Mouse (Mus musculus) CH12.LX (cell line): ENCODE results near the gene Sucnr1. TPM values are rescaled to one million over a fixed set of nuclear protein-coding genes. Genes with fewer than 3 reads are reported as not detected.

Source experiments
- DNase-seq: peaks from one replicate; pipeline ENCODE4 v3.0.0-alpha.2; 2013; ENCODE audit errors: extremely low read depth
- H3K27ac ChIP-seq: 2 replicates; pipeline ENCODE4 v1.5.1; 2012; ENCODE audit warnings: low read depth, mild to moderate bottlenecking, control low read depth, moderate library complexity; ENCODE audit not compliant: insufficient read depth
- H3K27me3 ChIP-seq: replicated peaks from 2 replicates; pipeline ENCODE3; 2012; ENCODE audit warnings: inconsistent platforms
- H3K36me3 ChIP-seq, 2 experiments: replicated peaks in 1 of 2; 2 replicates each; pipeline versions ENCODE3 to v1.6.1; 2012; ENCODE audit warnings: inconsistent platforms in 1 of 2, low read length in 1 of 2, mild to moderate bottlenecking in 1 of 2, mixed read lengths in 1 of 2, moderate library complexity in 1 of 2; ENCODE audit not compliant: control insufficient read depth in 1 of 2, insufficient read depth in 1 of 2
- H3K4me1 ChIP-seq, 2 experiments: 2 replicates each; pipeline ENCODE4 v1.6.1; 2012; ENCODE audit warnings: inconsistent platforms in 1 of 2, moderate library complexity in 1 of 2; ENCODE audit not compliant: insufficient read depth in 2 of 2, control insufficient read depth in 1 of 2
- H3K4me2 ChIP-seq: 2 replicates; pipeline ENCODE4 v1.6.1; 2012; ENCODE audit warnings: low read depth, mild to moderate bottlenecking, control low read depth; ENCODE audit not compliant: poor library complexity, insufficient read depth, severe bottlenecking
- H3K4me3 ChIP-seq, 3 experiments: fragments of 150-350 bp in 1 of 3; sonication (generic) in 1 of 3; replicated peaks in 1 of 3; 2 replicates each; pipeline versions ENCODE3 to v1.5.1; 2011 to 2012; ENCODE audit warnings: low read depth in 2 of 3, low read length in 2 of 3, mild to moderate bottlenecking in 2 of 3, moderate library complexity in 2 of 3, control low read depth in 1 of 3, improper control_type of control experiment in 1 of 3, inconsistent platforms in 1 of 3, mixed read lengths in 1 of 3; ENCODE audit not compliant: poor library complexity in 1 of 3
- H3K79me2 ChIP-seq: replicated peaks from 2 replicates; pipeline ENCODE4 v1.6.1; 2012; ENCODE audit warnings: mild to moderate bottlenecking, moderate library complexity; ENCODE audit not compliant: control insufficient read depth, poor library complexity, insufficient read depth, severe bottlenecking; ENCODE audit errors: extremely low read depth
- H3K9ac ChIP-seq: 2 replicates; pipeline ENCODE4 v1.6.1; 2012; ENCODE audit warnings: low read depth, mild to moderate bottlenecking, control low read depth, moderate library complexity; ENCODE audit not compliant: insufficient read depth
- H3K9me3 ChIP-seq: replicated peaks from 2 replicates; pipeline ENCODE3; 2012; ENCODE audit warnings: low read length, inconsistent platforms, mixed read lengths
- CHD1 ChIP-seq: IDR thresholded peaks from 2 replicates; pipeline ENCODE4 v1.6.1; 2012; ENCODE audit warnings: low read depth, low read length, improper control_type of control experiment, inconsistent platforms
- E2F4 ChIP-seq: IDR thresholded peaks from 2 replicates; pipeline ENCODE4 v1.6.1; 2011; ENCODE audit warnings: low read depth, low read length, improper control_type of control experiment; ENCODE audit not compliant: insufficient replicate concordance
- ELF1 ChIP-seq: IDR thresholded peaks from 2 replicates; pipeline ENCODE4 v1.6.1; 2014; ENCODE audit warnings: low read depth, mild to moderate bottlenecking, inconsistent platforms, low read length, improper control_type of control experiment
- EP300 ChIP-seq: IDR thresholded peaks from 2 replicates; pipeline ENCODE4 v1.6.1; 2011; ENCODE audit warnings: low read length, improper control_type of control experiment
- ETS1 ChIP-seq: conservative IDR thresholded peaks from 2 replicates; pipeline ENCODE4 v1.6.1; 2012; ENCODE audit warnings: low read depth, mild to moderate bottlenecking, inconsistent platforms, low read length, improper control_type of control experiment, moderate library complexity
- GABPA ChIP-seq: IDR thresholded peaks from 2 replicates; pipeline ENCODE4 v1.6.1; 2012; ENCODE audit warnings: low read depth, low read length, improper control_type of control experiment, inconsistent platforms; ENCODE audit not compliant: insufficient replicate concordance
- HCFC1 ChIP-seq: IDR thresholded peaks from 2 replicates; pipeline ENCODE4 v1.6.1; 2012; ENCODE audit warnings: low read depth, mild to moderate bottlenecking, inconsistent platforms, low read length, improper control_type of control experiment
- KAT2A ChIP-seq: IDR thresholded peaks from 2 replicates; pipeline ENCODE4 v1.6.1; 2012; ENCODE audit warnings: low read length, improper control_type of control experiment, inconsistent platforms; ENCODE audit not compliant: insufficient replicate concordance
- NELFE ChIP-seq: IDR thresholded peaks from 2 replicates; pipeline ENCODE4 v1.6.1; 2011; ENCODE audit warnings: low read depth, low read length, improper control_type of control experiment
- NRF1 ChIP-seq: IDR thresholded peaks from 2 replicates; pipeline ENCODE4 v1.6.1; 2014; ENCODE audit warnings: low read depth, mild to moderate bottlenecking, inconsistent platforms, low read length, improper control_type of control experiment, moderate library complexity
- POLR2A ChIP-seq: IDR thresholded peaks from 2 replicates; pipeline ENCODE4 v1.6.1; 2011; ENCODE audit warnings: low read depth, mild to moderate bottlenecking, improper control_type of control experiment, low read length
- SMC3 ChIP-seq: IDR thresholded peaks from 2 replicates; pipeline ENCODE4 v1.6.1; 2011; ENCODE audit warnings: low read depth, low read length, improper control_type of control experiment
- TCF12 ChIP-seq: IDR thresholded peaks from 2 replicates; pipeline ENCODE4 v1.6.1; 2014; ENCODE audit warnings: low read depth, mild to moderate bottlenecking, inconsistent platforms, low read length, improper control_type of control experiment
- UBTF ChIP-seq: IDR thresholded peaks from 2 replicates; pipeline ENCODE4 v1.6.1; 2012; ENCODE audit warnings: low read depth, mild to moderate bottlenecking, inconsistent platforms, low read length, improper control_type of control experiment, moderate library complexity
- USF2 ChIP-seq: conservative IDR thresholded peaks from 2 replicates; pipeline ENCODE4 v1.6.1; 2011; ENCODE audit warnings: low read depth, low read length, improper control_type of control experiment
- ZC3H11A ChIP-seq: IDR thresholded peaks from 2 replicates; pipeline ENCODE4 v1.6.1; 2012; ENCODE audit warnings: low read depth, mild to moderate bottlenecking, inconsistent platforms, low read length, improper control_type of control experiment
- ZMIZ1 ChIP-seq: IDR thresholded peaks from 2 replicates; pipeline ENCODE4 v1.6.1; 2012; ENCODE audit warnings: low read depth, mild to moderate bottlenecking, inconsistent platforms, low read length, improper control_type of control experiment
- ZNF384 ChIP-seq: IDR thresholded peaks from 2 replicates; pipeline ENCODE4 v1.6.1; 2012; ENCODE audit warnings: low read depth, low read length, improper control_type of control experiment, inconsistent platforms
- dilution Hi-C: fragments of 300-500 bp; cut with MboI; formaldehyde crosslinking; loops from 2 replicates; pipeline ENCODE4 v1.14.3; 2020; ENCODE audit warnings: low sequenced_read_pairs; ENCODE audit not compliant: extremely low pct_unique_long_range_greater_than_20kb, extremely low pct_ligation_motif_present
- in situ Hi-C: fragments of 300-500 bp; cut with MboI; formaldehyde crosslinking; loops from 3 replicates; pipeline ENCODE4 v1.14.3; 2019; ENCODE audit warnings: low sequenced_read_pairs, low pct_ligation_motif_present, low pct_unique_long_range_greater_than_20kb, mixed read lengths
- polyA plus RNA-seq: library from polyadenylated mRNA; unstranded; fragments of >175 nt; gene quantifications from 2 replicates; pipeline ENCODE4 v1.2.1, GENCODE M21; 2012; ENCODE audit warnings: low read depth; ENCODE audit not compliant: insufficient read length
- total RNA-seq, 2 experiments: library from RNA; depleted of rRNA; stranded (reverse); fragments of 300-350 nt in 1 of 2; fragments of >200 nt in 1 of 2; gene quantifications; 2 replicates each; pipeline ENCODE4 v1.2.3; 2012 to 2014

The Sucnr1 gene
- not detected in 2 replicates for total RNA-seq (2012; rRNA removed)
- total RNA-seq (2014; rRNA removed): not detected in 2 replicates
- not detected in 2 replicates for polyA plus RNA-seq

DNA sequence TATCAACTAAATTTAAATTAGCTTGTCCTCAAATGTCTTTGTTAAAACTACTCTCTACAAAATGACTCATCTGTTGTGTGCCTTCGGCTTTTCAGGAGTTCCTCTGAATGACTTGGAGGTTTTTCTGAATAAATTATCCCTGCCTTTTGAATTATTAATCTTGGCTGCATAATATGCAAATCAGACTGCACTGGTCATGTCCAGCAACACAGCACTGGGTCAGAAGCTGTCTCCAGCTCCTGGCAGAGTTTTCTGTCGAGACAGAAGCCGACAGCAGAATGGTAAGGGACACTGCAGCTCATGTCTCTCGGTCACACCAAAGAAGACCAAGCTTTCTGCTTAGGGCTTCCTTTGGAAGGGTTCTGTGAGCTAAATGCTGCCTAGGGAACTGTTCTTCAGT, at the start of gene Sucnr1:
Gene Sucnr1 (plus strand): TSS at position 222 of the 400 bp plus-strand sequence.
- Histone ChIP-seq H3K4me1 (peaks cover 5 to 26% of the 10 kb centered on the region in 2 experiments), H3K36me3 (no peaks in the 10 kb centered on the region), H3K79me2 (no peaks in the 10 kb centered on the region), H3K9me3 (no peaks in the 10 kb centered on the region), H3K27ac (no peak within 1 kb of the TSS), H3K4me3 (no peak within 1 kb of the TSS), H3K4me2 (no peak within 1 kb of the TSS), H3K27me3 (no peaks in the 10 kb centered on the region), H3K9ac (no peak within 1 kb of the TSS)
- DNase-seq: no peak
- in situ Hi-C loops: no loop called here
- TF ChIP-seq ZC3H11A (no peak), ELF1 (no peak), POLR2A (no peak), NRF1 (no peak), UBTF (no peak), ZNF384 (no peak), USF2 (no peak), E2F4 (no peak)
- dilution Hi-C loops: no loop called here

DNA sequence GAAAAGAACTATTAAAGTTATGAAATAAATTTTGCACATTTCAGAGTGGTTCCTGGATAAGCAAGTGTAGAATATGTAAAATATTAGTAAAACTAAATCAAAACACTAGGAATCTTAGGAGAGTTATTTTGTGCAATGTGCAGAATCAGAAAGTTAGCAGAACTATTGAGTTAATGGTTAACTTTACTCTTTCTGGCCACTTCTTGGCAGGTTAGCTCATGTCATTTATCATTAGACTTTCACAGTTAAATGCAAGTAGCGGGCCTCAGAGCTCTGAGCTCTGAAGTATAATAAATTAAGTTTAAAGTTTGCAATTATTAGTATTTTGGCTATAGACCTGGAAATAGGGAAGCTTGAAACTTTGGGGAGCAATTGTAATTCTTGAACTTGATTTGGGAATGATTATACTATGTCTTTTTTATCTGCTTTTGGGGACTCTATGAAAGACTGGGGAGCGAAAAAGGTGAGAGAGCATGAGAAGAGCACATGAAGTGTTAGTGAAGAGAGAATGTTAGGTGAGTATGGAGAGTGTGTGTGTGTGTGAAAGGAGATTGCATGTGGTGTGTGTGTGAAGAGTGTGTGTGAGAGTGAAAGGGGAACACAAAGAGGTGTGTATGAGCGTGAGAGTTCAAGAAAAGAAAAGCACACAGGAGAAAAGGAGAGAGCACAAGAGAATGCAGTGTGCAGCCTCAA, 35.3 kb upstream of the Sucnr1 start:
- H3K9ac ChIP-seq: no peak overlapping the region
- dilution Hi-C loops: no loop called here
- H3K36me3 ChIP-seq: no peaks in the 10 kb centered on the region
- no peak for DNase-seq
- H3K79me2 ChIP-seq: no peaks in the 10 kb centered on the region
- in situ Hi-C loops: no loop called here
- no peaks in the 10 kb centered on the region for H3K27me3 ChIP-seq
- H3K4me2 ChIP-seq: no peak overlapping the region
- no peak overlapping the region for H3K4me3 ChIP-seq
- H3K4me1 ChIP-seq: no peaks in the 10 kb centered on the region
- no peak for TF ChIP-seq HCFC1
- H3K27ac ChIP-seq: no peak overlapping the region
- no peaks in the 10 kb centered on the region for H3K9me3 ChIP-seq

- Histone ChIP-seq H3K79me2 (no peaks in the 10 kb centered on the region), H3K9me3 (no peaks in the 10 kb centered on the region), H3K4me2 (no peak overlapping the region), H3K27me3 (no peaks in the 10 kb centered on the region), H3K36me3 (no peaks in the 10 kb centered on the region), H3K4me1 (no peaks in the 10 kb centered on the region), H3K4me3 (no peak overlapping the region), H3K27ac (no peak overlapping the region), H3K9ac (no peak overlapping the region)
- dilution Hi-C loops (no loop called here), in situ Hi-C loops (no loop called here)
- TF ChIP-seq NELFE: no peak
- TF ChIP-seq KAT2A: no peak
- no peak for TF ChIP-seq CHD1
- TF ChIP-seq TCF12: no peak
- TF ChIP-seq GABPA: no peak
- TF ChIP-seq USF2: no peak
- no peak for TF ChIP-seq ZMIZ1
- no peak for TF ChIP-seq ETS1
- TF ChIP-seq UBTF: no peak
- no peak for TF ChIP-seq HCFC1
- TF ChIP-seq SMC3: no peak
- TF ChIP-seq EP300: no peak
- TF ChIP-seq E2F4: no peak
- DNase-seq: no peak
Measured at GRCm38 (mm10) chr3:60053231-60053927, 28.3 kb upstream of the Sucnr1 start.
